In the genomic region with DNA sequence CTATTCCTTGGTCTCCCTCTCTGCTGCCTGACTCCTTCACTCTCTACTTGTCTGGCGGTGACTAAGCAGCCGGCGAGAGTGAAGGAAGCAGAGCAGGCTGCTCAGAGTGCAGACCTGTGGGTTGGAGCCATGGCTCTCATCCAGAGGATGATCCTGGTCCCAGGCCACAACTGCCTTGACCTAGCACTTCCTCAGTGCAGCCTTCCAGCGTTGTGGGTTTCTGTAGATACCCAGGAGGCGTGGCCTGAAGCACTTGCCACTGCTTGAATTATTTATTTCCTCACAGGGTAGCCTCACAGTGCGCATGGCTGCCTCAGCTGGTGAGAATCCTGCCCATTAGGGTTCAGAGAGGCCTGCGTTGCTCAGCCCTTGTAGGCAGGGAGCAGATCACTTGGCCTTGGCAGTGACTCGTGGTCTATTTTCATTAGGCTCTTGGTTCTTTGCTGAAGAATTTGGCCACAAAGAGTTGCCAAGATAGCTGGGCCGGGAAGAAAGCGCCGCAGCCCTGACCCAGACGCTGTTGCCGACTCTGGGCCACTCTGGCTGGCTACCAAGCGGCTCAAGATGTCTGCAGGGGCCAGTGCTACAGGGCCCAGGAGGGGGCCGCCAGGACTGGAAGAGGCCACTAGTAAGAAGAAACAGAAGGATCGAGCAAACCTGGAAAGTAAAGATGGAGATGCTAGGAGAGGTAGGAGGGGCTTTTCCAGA, we compare ENCODE assay signal across 8 mouse cellular contexts. TPM values are rescaled to one million over a fixed set of nuclear protein-coding genes. Genes with fewer than 3 reads are reported as not detected.
A peak's percentile ranks its signal among the peaks of the same experiment; 100 is the strongest.
DNase-seq lines count a peak whose midpoint lies in the region; ATAC-seq and TF ChIP-seq lines count a peak whose summit lies in the region.

No protein-coding gene starts in this region.

- peak overlapping the region; percentile 6; the same call in 1 of the 2 replicates for H3K4me3 ChIP-seq in spleen, adult 2 months (ENCODE audit: extremely low read depth, insufficient read depth, insufficient read length)
- peak overlapping the region; percentile 97 for H3K4me3 ChIP-seq in embryonic facial prominence, embryonic 13.5 days
- H3K4me3 ChIP-seq in liver, adult 2 months (ENCODE audit: insufficient read depth, low read depth, low read length) = 0 out of 2 replicates have a peak overlapping the region, but pooled peaks have one; percentile 7
- 0 out of 2 replicates have a peak overlapping the region, but pooled peaks have one; percentile 6 for H3K4me3 ChIP-seq in olfactory bulb, adult 2 months (ENCODE audit: insufficient read depth, low read depth, low read length)

- no peaks in the 10 kb centered on the region for H3K27me3 ChIP-seq in spleen, adult 2 months (ENCODE audit: control insufficient read depth, insufficient read depth, low read length)
- no peaks in the 10 kb centered on the region for H3K27me3 ChIP-seq in embryonic facial prominence, embryonic 13.5 days
- no peaks in the 10 kb centered on the region for H3K27me3 ChIP-seq in liver, adult 2 months (ENCODE audit: control insufficient read depth, insufficient read depth, low read length)

- H3K27ac ChIP-seq in spleen, adult 2 months (ENCODE audit: insufficient read depth, low read length) = no peak overlapping the region
- no peak overlapping the region for H3K27ac ChIP-seq in embryonic facial prominence, embryonic 13.5 days
- H3K27ac ChIP-seq in liver, adult 2 months (replicated peaks; ENCODE audit: insufficient read depth, low read depth, low read length) = no peak overlapping the region
- H3K27ac ChIP-seq in olfactory bulb, adult 2 months (ENCODE audit: insufficient read depth, low read depth, low read length) = no peak overlapping the region

- H3K36me3 ChIP-seq in spleen, adult 2 months (ENCODE audit: control insufficient read depth, insufficient read depth, low read length) = peaks cover 41% of the 10 kb centered on the region
- peaks cover 85% of the 10 kb centered on the region for H3K36me3 ChIP-seq in embryonic facial prominence, embryonic 13.5 days
- peaks cover 29% of the 10 kb centered on the region for H3K36me3 ChIP-seq in liver, adult 2 months (ENCODE audit: control insufficient read depth, insufficient read depth, low read length)

- TF ChIP-seq POLR2A in spleen, adult 2 months (IDR thresholded peaks at IDR 0.05; ENCODE audit: low read depth, low read length) = no peak
- TF ChIP-seq POLR2A in liver, adult 2 months (IDR thresholded peaks at IDR 0.05; ENCODE audit: extremely low read depth, insufficient read depth, low read length) = no peak
- no peak for TF ChIP-seq POLR2A in olfactory bulb, adult 2 months (IDR thresholded peaks at IDR 0.05; ENCODE audit: insufficient read depth, low read depth, low read length)

- DNase-seq in spleen, adult 2 months (ENCODE audit: low read depth in 1 of 2, low spot score in 2 of 2) = no peak
- no peak for DNase-seq in spleen, adult 12 weeks (ENCODE audit: low spot score)
- peak; percentile 47 to 53 for DNase-seq in heart, postnatal 10 days
- peak; percentile 33 for DNase-seq in liver, adult 2 months (ENCODE audit: extremely low read depth, low read depth, low spot score)
- DNase-seq in cerebellum, adult 11 months = no peak

- peak overlapping the region; percentile 99 for H3K9ac ChIP-seq in embryonic facial prominence, embryonic 13.5 days
- no peak overlapping the region; the same call in 1 of the 2 replicates for H3K9ac ChIP-seq in liver, adult 2 months (ENCODE audit: low read depth, low read length)

- no peak for ATAC-seq in embryonic facial prominence, embryonic 13.5 days (ENCODE audit: insufficient number of reproducible peaks, insufficient read depth, low FRiP score, low TSS enrichment, low read depth)
- no peak for ATAC-seq in activated CD4-positive, CD25-positive, alpha-beta regulatory T cell, adult 4 months

- peak overlapping the region; percentile 89 for H3K4me2 ChIP-seq in embryonic facial prominence, embryonic 13.5 days

- 55% methylated on average over 16 of the region's 16 CpGs for WGBS in spleen, adult 2 months
- 84% methylated on average over 16 of the region's 16 CpGs for WGBS in embryonic facial prominence, embryonic 13.5 days
- 66% methylated on average over 16 of the region's 16 CpGs for WGBS in liver, adult 2 months
- WGBS in olfactory bulb, adult 2 months = 40% methylated on average over 16 of the region's 16 CpGs

- intact Hi-C loops in heart, postnatal 10 days (cut with DNase I) = loop anchor here (2.0 kb wide), 1 partner anchor 15 kb away; a partner anchor contains a TSS

- no peaks in the 10 kb centered on the region for H3K9me3 ChIP-seq in embryonic facial prominence, embryonic 13.5 days

- H3K4me1 ChIP-seq in spleen, adult 2 months (ENCODE audit: control insufficient read depth, insufficient read depth, insufficient read length) = peaks cover 12% of the 10 kb centered on the region; the same call in 1 of the 2 replicates
- H3K4me1 ChIP-seq in embryonic facial prominence, embryonic 13.5 days = peaks cover 23% of the 10 kb centered on the region
- peaks cover 10% of the 10 kb centered on the region; the same call in 1 of the 2 replicates for H3K4me1 ChIP-seq in liver, adult 2 months (ENCODE audit: control insufficient read depth, insufficient read depth, low read length)
- H3K4me1 ChIP-seq in olfactory bulb, adult 2 months (ENCODE audit: control insufficient read depth, insufficient read depth, low read length) = peaks cover 20% of the 10 kb centered on the region

- TF ChIP-seq CTCF in spleen, adult 2 months (IDR thresholded peaks at IDR 0.05; ENCODE audit: extremely low read depth, insufficient read depth, insufficient read length, insufficient replicate concordance) = no peak
- TF ChIP-seq CTCF in liver, adult 2 months (IDR thresholded peaks at IDR 0.05; ENCODE audit: low read depth, low read length) = no peak
- TF ChIP-seq CTCF in olfactory bulb, adult 2 months (IDR thresholded peaks at IDR 0.05; ENCODE audit: insufficient read depth, low read depth, low read length) = no peak

- no peaks in the 10 kb centered on the region for H3K79me2 ChIP-seq in liver, adult 2 months (ENCODE audit: control insufficient read depth, insufficient read depth, low read length)

RNA-seq across cellular contexts. Expression of a gene that starts 1.8 kb away (rescaled TPM):
- 133 and 138 TPM in 2 replicates for polyA plus RNA-seq in spleen, adult 2 months (2012; rRNA removed)
- polyA plus RNA-seq in embryonic facial prominence, embryonic 13.5 days (2015; fragmentation: Nextera tagmentation; extraction: Ambion mirVana) = 75.9 and 77.2 TPM in 2 replicates
- 100 to 1,000 TPM in 1 of 2 experiments, 10 to 100 TPM in 1; 98.4 to 103 TPM for total RNA-seq in heart, postnatal 10 days (2021)
- total RNA-seq in liver, adult 2 months (2014; rRNA removed) = 24.3 and 34.1 TPM in 2 replicates
- polyA plus RNA-seq in liver, adult 2 months (2012; rRNA removed) = 51.7 and 80.5 TPM in 2 replicates
- 102 and 511 TPM in 2 replicates for polyA plus RNA-seq in olfactory bulb, adult 2 months (2012; ENCODE audit: insufficient read depth, insufficient read length, low replicate concordance, missing spikeins)
- polyA plus RNA-seq in activated CD4-positive, CD25-positive, alpha-beta regulatory T cell, adult 4 months (2017; shearing (Covaris generic)) = 10 to 100 TPM; 14.6 to 18.3 TPM

RNA-seq across cellular contexts. Expression of a gene that starts 12.7 kb away (rescaled TPM):
- polyA plus RNA-seq in spleen, adult 2 months (2012; rRNA removed) = 40.5 and 41.9 TPM in 2 replicates
- polyA plus RNA-seq in embryonic facial prominence, embryonic 13.5 days (2015; fragmentation: Nextera tagmentation; extraction: Ambion mirVana) = 51.1 and 63.2 TPM in 2 replicates
- total RNA-seq in heart, postnatal 10 days (2021) = 100 to 1,000 TPM; 284 to 331 TPM
- 4.0 and 4.8 TPM in 2 replicates for total RNA-seq in liver, adult 2 months (2014; rRNA removed)
- 2.7 and 5.0 TPM in 2 replicates for polyA plus RNA-seq in liver, adult 2 months (2012; rRNA removed)
- polyA plus RNA-seq in olfactory bulb, adult 2 months (2012; ENCODE audit: insufficient read depth, insufficient read length, low replicate concordance, missing spikeins) = not detected in 2 replicates
- polyA plus RNA-seq in activated CD4-positive, CD25-positive, alpha-beta regulatory T cell, adult 4 months (2017; shearing (Covaris generic)) = under 1 TPM; 0.15 to 0.25 TPM

RNA-seq across cellular contexts. Expression of a gene that starts 15.3 kb away (rescaled TPM):
- 170 and 211 TPM in 2 replicates for polyA plus RNA-seq in spleen, adult 2 months (2012; rRNA removed)
- 116 and 124 TPM in 2 replicates for polyA plus RNA-seq in embryonic facial prominence, embryonic 13.5 days (2015; fragmentation: Nextera tagmentation; extraction: Ambion mirVana)
- 10 to 100 TPM; 84.4 to 86.3 TPM for total RNA-seq in heart, postnatal 10 days (2021)
- total RNA-seq in liver, adult 2 months (2014; rRNA removed) = 69.6 and 70.6 TPM in 2 replicates
- polyA plus RNA-seq in liver, adult 2 months (2012; rRNA removed) = 90.2 and 99.4 TPM in 2 replicates
- not detected in 2 replicates for polyA plus RNA-seq in olfactory bulb, adult 2 months (2012; ENCODE audit: insufficient read depth, insufficient read length, low replicate concordance, missing spikeins)
- 100 to 1,000 TPM; 131 to 141 TPM for polyA plus RNA-seq in activated CD4-positive, CD25-positive, alpha-beta regulatory T cell, adult 4 months (2017; shearing (Covaris generic))

RNA-seq across cellular contexts. Expression of a gene that starts 24.4 kb away (rescaled TPM):
- polyA plus RNA-seq in spleen, adult 2 months (2012; rRNA removed) = 76.7 and 102 TPM in 2 replicates
- 123 and 128 TPM in 2 replicates for polyA plus RNA-seq in embryonic facial prominence, embryonic 13.5 days (2015; fragmentation: Nextera tagmentation; extraction: Ambion mirVana)
- total RNA-seq in heart, postnatal 10 days (2021) = 10 to 100 TPM; 83.5 to 89.6 TPM
- total RNA-seq in liver, adult 2 months (2014; rRNA removed) = 43.0 and 52.7 TPM in 2 replicates
- polyA plus RNA-seq in liver, adult 2 months (2012; rRNA removed) = 50.7 and 54.9 TPM in 2 replicates
- polyA plus RNA-seq in olfactory bulb, adult 2 months (2012; ENCODE audit: insufficient read depth, insufficient read length, low replicate concordance, missing spikeins) = not detected in 2 replicates
- 10 to 100 TPM; 71.0 to 77.8 TPM for polyA plus RNA-seq in activated CD4-positive, CD25-positive, alpha-beta regulatory T cell, adult 4 months (2017; shearing (Covaris generic))

RNA-seq across cellular contexts. Expression of a gene that starts 30.8 kb away (rescaled TPM):
- polyA plus RNA-seq in spleen, adult 2 months (2012; rRNA removed) = 22.2 and 23.7 TPM in 2 replicates
- polyA plus RNA-seq in embryonic facial prominence, embryonic 13.5 days (2015; fragmentation: Nextera tagmentation; extraction: Ambion mirVana) = 36.5 and 42.8 TPM in 2 replicates
- total RNA-seq in heart, postnatal 10 days (2021) = 10 to 100 TPM; 29.2 to 33.4 TPM
- 8.7 and 10.1 TPM in 2 replicates for total RNA-seq in liver, adult 2 months (2014; rRNA removed)
- polyA plus RNA-seq in liver, adult 2 months (2012; rRNA removed) = 13.2 and 25.6 TPM in 2 replicates
- not detected in 2 replicates for polyA plus RNA-seq in olfactory bulb, adult 2 months (2012; ENCODE audit: insufficient read depth, insufficient read length, low replicate concordance, missing spikeins)
- polyA plus RNA-seq in activated CD4-positive, CD25-positive, alpha-beta regulatory T cell, adult 4 months (2017; shearing (Covaris generic)) = 1 to 10 TPM; 1.6 to 2.1 TPM

Comparison
In these comparisons a context has a peak if more than half of its experiments do, and no peak if none do; other contexts are left out.
1. DNase-seq: peak in heart, postnatal 10 days (2 of 2) and liver, adult 2 months (single experiment); none in spleen, adult 2 months (0 of 2), spleen, adult 12 weeks (single experiment) and cerebellum, adult 11 months (single experiment).
2. H3K4me3 ChIP-seq: peak in every context shown above with its lines; median percentile 97 in embryonic facial prominence, embryonic 13.5 days; 7 in liver, adult 2 months; 6 in spleen, adult 2 months; 6 in olfactory bulb, adult 2 months.
3. RNA of a gene that starts 15.3 kb away (polyA plus RNA-seq): 170 to 211 TPM in spleen, adult 2 months, 131 to 141 TPM in activated CD4-positive, CD25-positive, alpha-beta regulatory T cell, adult 4 months, 116 to 124 TPM in embryonic facial prominence, embryonic 13.5 days and 90.2 to 99.4 TPM in liver, adult 2 months; not detected in olfactory bulb, adult 2 months; every median in the first group is over 10 times any median in the second.